Mouse (Mus musculus) E14TG2a.4 (cell line): ENCODE measurements at regions not wholly inside any gene's neighbourhood (a gene's known extent, or its start where the extent isn't known, plus 50 kb on each side); places are given as distances from the start of the nearest gene placed in this dataset.

Experiments used
- CTCF ChIP-seq: conservative IDR thresholded peaks from 2 replicates; pipeline ENCODE4 v1.5.1; 2014; ENCODE audit warnings: low read length
- POU5F1 ChIP-seq: IDR thresholded peaks from 2 replicates; pipeline ENCODE4 v1.6.1; 2014; ENCODE audit warnings: low read length, borderline replicate concordance

GRCm38 (mm10) chr9:41682911-41683310 is 441.2 kb downstream of the Sorl1 start:
- no peak for TF ChIP-seq CTCF
- no peak for TF ChIP-seq POU5F1
